Mouse (Mus musculus): ENCODE results near the gene Atp2a1.

DNA sequence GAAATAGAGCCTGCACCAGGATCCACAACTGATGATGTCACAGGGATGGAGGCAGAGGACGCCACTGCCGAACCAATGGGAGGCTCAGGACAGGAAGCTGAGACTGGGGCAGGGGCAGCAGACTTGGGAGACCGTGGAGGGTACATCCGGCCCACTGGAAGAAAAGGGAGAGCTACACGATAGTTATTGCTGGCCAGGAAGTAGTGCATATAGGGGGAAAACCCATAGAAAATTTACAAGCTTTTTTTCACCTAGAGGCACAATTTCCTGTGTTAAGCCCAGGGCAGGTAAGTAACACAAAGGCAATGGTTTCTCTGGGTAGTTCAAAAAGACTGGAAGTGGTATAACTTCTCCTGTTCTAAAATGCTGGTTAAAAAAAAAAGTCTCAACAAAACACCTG lies 33.6 kb upstream of the Atp2a1 start:
- TF ChIP-seq CTCF (conservative IDR thresholded peaks at IDR 0.05 in 1 of 2, IDR thresholded peaks at IDR 0.05 in 1 of 2; ENCODE audit: low read depth in 2 of 2, low read length in 2 of 2) = no peak
- TF ChIP-seq POLR2A (IDR thresholded peaks at IDR 0.05; ENCODE audit: low read depth, low read length) = no peak
- TF ChIP-seq RCOR1 (conservative IDR thresholded peaks at IDR 0.05; ENCODE audit: low read depth, low read length) = no peak
- no peak for TF ChIP-seq POLR2AphosphoS2 (IDR thresholded peaks at IDR 0.05; ENCODE audit: low read depth, low read length)
- no peak for TF ChIP-seq USF2 (conservative IDR thresholded peaks at IDR 0.05; ENCODE audit: low read depth, low read length)
- no peak for TF ChIP-seq UBTF (IDR thresholded peaks at IDR 0.05; ENCODE audit: low read depth, low read length)
- no peak for TF ChIP-seq HCFC1 (IDR thresholded peaks at IDR 0.05; ENCODE audit: low read depth, low read length)
- TF ChIP-seq ZNF384 (IDR thresholded peaks at IDR 0.05; ENCODE audit: low read depth, low read length) = no peak

Data from CH12.LX (cell line).